Mouse (Mus musculus) heart, postnatal 0 days (tissue): ENCODE measurements at regions not wholly inside any gene's neighbourhood (a gene's known extent, or its start where the extent isn't known, plus 50 kb on each side); places are given as distances from the start of the nearest gene placed in this dataset. TPM values are rescaled to one million over a fixed set of nuclear protein-coding genes. Genes with fewer than 3 reads are reported as not detected.
A peak's percentile ranks its signal among the peaks of the same experiment; 100 is the strongest.

Experiments
- ATAC-seq: fragments of 200-750 bp; cut with Nextera tagmentation; 2 replicates; pipeline ENCODE4 v1.8.0; 2017; ENCODE audit warnings: low read depth, moderate number of reproducible peaks, moderate library complexity; ENCODE audit not compliant: insufficient read depth
- DNase-seq: peaks from one replicate; pipeline ENCODE4 v3.0.0-alpha.2; 2016; ENCODE audit warnings: low spot score
- H3K27ac ChIP-seq: fragments of 300-500 bp; sonication (generic); 2 replicates; pipeline ENCODE4 v1.5.1; 2014; ENCODE audit warnings: low read depth, mild to moderate bottlenecking
- H3K27me3 ChIP-seq: fragments of 300-500 bp; sonication (generic); 2 replicates; pipeline ENCODE4 v1.6.1; 2014; ENCODE audit warnings: low read length, mixed read lengths; ENCODE audit not compliant: control insufficient read depth, insufficient read depth
- H3K36me3 ChIP-seq: fragments of 300-500 bp; sonication (generic); replicated peaks from 2 replicates; pipeline ENCODE4 v1.6.1; 2014; ENCODE audit warnings: low read length, mixed read lengths; ENCODE audit not compliant: control insufficient read depth, insufficient read depth
- H3K4me1 ChIP-seq: fragments of 300-500 bp; sonication (generic); 2 replicates; pipeline ENCODE4 v1.6.1; 2014; ENCODE audit warnings: antibody characterized with exemption; ENCODE audit not compliant: control insufficient read depth, insufficient read depth
- H3K4me2 ChIP-seq: fragments of 300-500 bp; sonication (generic); 2 replicates; pipeline ENCODE4 v1.6.1; 2014; ENCODE audit warnings: low read depth, mild to moderate bottlenecking, low read length, moderate library complexity
- H3K4me3 ChIP-seq: fragments of 300-500 bp; sonication (generic); 2 replicates; pipeline ENCODE4 v1.5.1; 2014; ENCODE audit warnings: low read depth, low read length
- H3K9ac ChIP-seq: fragments of 300-500 bp; sonication (generic); replicated peaks from 2 replicates; pipeline ENCODE4 v1.6.1; 2014; ENCODE audit warnings: low read depth, low read length, mixed read lengths
- H3K9me3 ChIP-seq: fragments of 300-500 bp; sonication (generic); replicated peaks from 2 replicates; pipeline ENCODE4 v1.6.1; 2016; ENCODE audit warnings: low read length; ENCODE audit not compliant: control insufficient read depth
- CTCF ChIP-seq: IDR thresholded peaks from 2 replicates; pipeline ENCODE4 v1.5.1; 2016; ENCODE audit warnings: antibody characterized with exemption, control low read depth, low read depth
- EP300 ChIP-seq: IDR thresholded peaks from 2 replicates; pipeline ENCODE4 v1.6.1; 2016; ENCODE audit warnings: antibody characterized with exemption, low read depth
- WGBS: fragments of 180-500 bp; shearing (Covaris S2); extraction: QIAGEN DNeasy Blood & Tissue Kit; methylation state at CpG from one replicate; pipeline ENCODE4 v1.1.7; 2014; 5-methylcytosine and 5-hydroxymethylcytosine counted together
- microRNA-seq: library from miRNA; unstranded; fragments of <30 nt; microRNA quantifications from one replicate; pipeline ENCODE4, GENCODE M21; 2016

DNA sequence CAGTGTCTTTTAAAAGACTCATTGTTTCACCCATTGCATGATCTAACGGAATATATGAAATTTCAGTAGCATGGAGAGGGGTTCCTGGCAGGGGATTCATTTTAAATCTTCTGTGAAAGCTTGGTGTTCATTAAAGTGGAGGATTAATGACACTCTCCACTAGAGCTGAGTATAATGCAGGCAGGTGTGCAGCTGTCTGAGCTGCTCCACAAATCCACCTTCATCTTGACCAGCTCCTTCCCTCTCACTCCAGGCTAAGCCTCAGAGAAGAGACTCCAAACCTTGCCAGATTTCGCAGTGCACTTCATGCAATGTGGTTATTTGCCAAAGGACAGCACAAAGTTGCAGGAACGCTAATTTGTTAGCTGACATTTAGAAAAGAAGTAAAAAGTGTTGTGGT lies 1288.0 kb upstream of the Map3k7 start:
- H3K27ac ChIP-seq: no peak overlapping the region
- H3K4me3 ChIP-seq: no peak overlapping the region
- no peaks in the 10 kb centered on the region for H3K27me3 ChIP-seq
- H3K4me2 ChIP-seq: no peak overlapping the region
- 80% methylated on average over 3 of the region's 3 CpGs for WGBS
- TF ChIP-seq CTCF (no peak), EP300 (no peak)
- no peaks in the 10 kb centered on the region for H3K4me1 ChIP-seq
- no peaks in the 10 kb centered on the region for H3K9me3 ChIP-seq
- no peak overlapping the region for H3K9ac ChIP-seq
- no peaks in the 10 kb centered on the region for H3K36me3 ChIP-seq
- ATAC-seq (no peak), DNase-seq (no peak)

DNA sequence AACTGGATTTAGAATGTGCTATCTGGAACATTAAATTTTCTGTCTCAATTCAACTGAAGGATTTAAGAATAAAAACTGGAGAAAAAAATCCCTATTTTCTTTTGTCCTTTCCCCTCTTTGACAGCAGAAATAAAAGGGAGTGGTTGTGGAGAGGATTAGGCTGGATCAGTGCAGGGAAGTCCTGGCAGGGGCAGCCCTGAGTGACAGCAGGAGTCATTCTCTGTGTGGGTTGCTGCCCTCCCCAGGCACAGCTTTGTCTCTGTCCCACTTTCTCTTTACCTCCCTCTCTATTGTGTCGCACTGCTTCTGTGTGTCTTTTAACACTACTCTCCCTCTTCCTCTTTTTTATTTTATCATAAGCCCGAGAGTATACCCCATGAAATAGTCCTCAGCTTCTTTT lies 1286.8 kb upstream of the Map3k7 start:
- Histone ChIP-seq H3K9me3 (no peaks in the 10 kb centered on the region), H3K4me1 (no peaks in the 10 kb centered on the region), H3K4me3 (no peak overlapping the region), H3K36me3 (no peaks in the 10 kb centered on the region), H3K27me3 (no peaks in the 10 kb centered on the region), H3K9ac (no peak overlapping the region), H3K27ac (no peak overlapping the region), H3K4me2 (no peak overlapping the region)
- 49% methylated on average over 2 of the region's 2 CpGs for WGBS
- DNase-seq (no peak), ATAC-seq (no peak)
- TF ChIP-seq CTCF: no peak
- TF ChIP-seq EP300: no peak

DNA sequence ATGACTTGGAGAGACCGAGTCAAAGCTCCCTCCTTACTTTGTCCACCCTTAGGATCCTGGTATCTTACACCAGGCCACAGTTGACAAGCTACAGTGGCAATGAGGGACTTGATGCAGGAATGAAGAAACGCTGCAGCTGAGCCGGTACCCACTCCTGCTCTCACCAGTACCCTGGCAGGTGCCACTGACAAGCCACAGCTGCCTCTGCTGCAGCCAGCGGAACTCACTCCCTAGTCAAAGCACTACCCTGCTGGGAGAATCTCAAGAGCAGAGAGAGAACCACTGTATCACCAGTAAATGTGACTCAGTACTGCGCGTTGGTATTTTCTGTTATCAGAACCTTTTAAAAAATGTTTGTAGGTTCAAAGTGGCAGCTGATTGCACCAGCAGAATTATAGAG lies 1281.5 kb upstream of the Map3k7 start:
- H3K9ac ChIP-seq: no peak overlapping the region
- peak; percentile 91 for ATAC-seq
- H3K36me3 ChIP-seq: no peaks in the 10 kb centered on the region
- no peaks in the 10 kb centered on the region for H3K27me3 ChIP-seq
- no peaks in the 10 kb centered on the region for H3K4me1 ChIP-seq
- WGBS: 31% methylated on average over 6 of the region's 6 CpGs
- peak; percentile 41 for DNase-seq
- TF ChIP-seq CTCF (no peak), EP300 (no peak)
- H3K27ac ChIP-seq: no peak overlapping the region
- H3K4me3 ChIP-seq: no peak overlapping the region
- H3K9me3 ChIP-seq: no peaks in the 10 kb centered on the region
- no peak overlapping the region for H3K4me2 ChIP-seq

DNA sequence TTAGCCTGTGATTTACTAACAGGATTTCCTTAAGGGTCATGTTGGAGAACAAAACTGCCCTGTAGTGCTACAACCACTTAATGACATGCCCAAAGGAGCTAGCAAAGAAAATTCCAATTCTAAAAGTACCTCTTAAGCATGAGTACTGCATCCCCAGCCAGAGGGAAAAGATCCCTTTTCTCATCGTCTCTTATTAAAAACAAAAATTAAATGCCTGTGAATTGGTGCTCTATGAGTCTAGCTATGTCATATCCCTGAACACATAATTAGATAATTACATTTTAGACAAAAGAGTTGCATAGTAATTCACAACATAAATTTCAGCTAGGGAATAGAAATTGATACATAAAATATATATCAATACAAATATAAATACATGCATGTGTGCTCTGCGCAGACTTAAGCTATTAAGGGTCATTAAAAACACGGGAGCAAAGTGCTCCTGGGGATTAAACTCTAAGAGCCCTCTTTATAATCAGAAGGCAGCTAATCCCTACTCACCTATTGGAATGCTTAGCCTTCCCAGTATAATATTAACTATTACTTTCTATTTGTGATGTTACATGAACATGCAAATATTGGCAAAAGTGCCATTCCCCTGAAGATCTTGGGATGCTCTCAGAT lies 1250.4 kb upstream of the Map3k7 start:
- Histone ChIP-seq H3K27me3 (no peaks in the 10 kb centered on the region), H3K4me2 (no peak overlapping the region), H3K9me3 (no peaks in the 10 kb centered on the region), H3K27ac (no peak overlapping the region), H3K36me3 (no peaks in the 10 kb centered on the region), H3K9ac (no peak overlapping the region), H3K4me1 (no peaks in the 10 kb centered on the region), H3K4me3 (no peak overlapping the region)
- DNase-seq (no peak), ATAC-seq (no peak)
- TF ChIP-seq EP300 (no peak), CTCF (no peak)
- 77% methylated on average over 3 of the region's 3 CpGs for WGBS

Small RNA genes lying in the stretch of these regions (microRNA-seq; reads per million reads assigned to microRNA genes)
- gene Gm22831: not detected
